ENCODE assay signal across 24 mouse cellular contexts in the genomic region with DNA sequence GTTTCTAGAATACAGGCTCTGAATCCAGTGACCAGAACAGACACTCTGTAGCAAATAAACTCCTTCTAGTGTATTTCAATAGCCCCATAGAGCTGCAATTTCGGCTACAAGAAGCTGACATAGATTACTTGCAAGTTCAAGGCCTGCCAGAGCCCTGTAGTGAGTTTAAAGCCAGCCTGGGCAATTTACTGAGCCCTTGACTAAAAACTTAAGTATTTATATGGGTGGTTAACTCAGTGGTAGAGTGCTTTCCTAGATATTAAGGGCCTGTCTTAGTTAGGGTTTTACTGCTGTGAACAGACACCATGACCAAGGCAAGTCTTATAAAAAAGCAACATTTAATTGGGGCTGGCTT. TPM values are rescaled to one million over a fixed set of nuclear protein-coding genes. Genes with fewer than 3 reads are reported as not detected.
DNase-seq lines count a peak whose midpoint lies in the region; ATAC-seq and TF ChIP-seq lines count a peak whose summit lies in the region.
"Had no signal": no experiment of that assay in that cellular context is flagged by ENCODE, and none has a peak within 500 bp of the region (broad histone marks: within the 10 kb centered on the region; RNA-seq: fewer than 3 reads in every experiment).

No protein-coding gene starts in this region.

- no peaks in the 10 kb centered on the region for H3K36me3 ChIP-seq in forebrain, embryonic 13.5 days (ENCODE audit: poor library complexity, severe bottlenecking)
- H3K36me3 ChIP-seq in forebrain, postnatal 0 days (ENCODE audit: insufficient read depth) = no peaks in the 10 kb centered on the region
- no peaks in the 10 kb centered on the region for H3K36me3 ChIP-seq in hindbrain, embryonic 13.5 days
- H3K36me3 ChIP-seq in hindbrain, embryonic 10.5 days = no peaks in the 10 kb centered on the region
- no peaks in the 10 kb centered on the region for H3K36me3 ChIP-seq in midbrain, embryonic 14.5 days (ENCODE audit: control insufficient read depth, insufficient read depth, low read length)
- no peaks in the 10 kb centered on the region for H3K36me3 ChIP-seq in midbrain, embryonic 10.5 days
- H3K36me3 ChIP-seq: embryonic facial prominence, embryonic 12.5 days; embryonic facial prominence, embryonic 15.5 days; heart, embryonic 13.5 days; hindbrain, embryonic 12.5 days had no signal

- ATAC-seq in forebrain, embryonic 13.5 days = no peak
- ATAC-seq in forebrain, postnatal 0 days = no peak
- no peak for ATAC-seq in hindbrain, embryonic 13.5 days (ENCODE audit: low FRiP score)
- no peak for ATAC-seq in midbrain, embryonic 14.5 days (ENCODE audit: low FRiP score, low TSS enrichment)
- ATAC-seq: CD4-positive, CD25-positive, alpha-beta regulatory T cell, adult 4 months; intestine, postnatal 0 days had no signal

- peaks cover 10% of the 10 kb centered on the region for H3K4me1 ChIP-seq in forebrain, embryonic 13.5 days
- H3K4me1 ChIP-seq in forebrain, postnatal 0 days (ENCODE audit: insufficient read depth) = peaks cover 3% of the 10 kb centered on the region; the same call in 1 of the 2 replicates
- H3K4me1 ChIP-seq in hindbrain, embryonic 13.5 days (replicated peaks) = peaks cover 9% of the 10 kb centered on the region
- H3K4me1 ChIP-seq in hindbrain, embryonic 10.5 days (replicated peaks) = peaks cover 17% of the 10 kb centered on the region
- peaks cover 7% of the 10 kb centered on the region for H3K4me1 ChIP-seq in midbrain, embryonic 14.5 days (ENCODE audit: control insufficient read depth, insufficient read depth, low read length)
- peaks cover 16% of the 10 kb centered on the region for H3K4me1 ChIP-seq in midbrain, embryonic 10.5 days
- H3K4me1 ChIP-seq: embryonic facial prominence, embryonic 12.5 days; embryonic facial prominence, embryonic 15.5 days; heart, embryonic 13.5 days had no signal

- H3K9ac ChIP-seq in forebrain, embryonic 13.5 days = no peak overlapping the region
- no peak overlapping the region for H3K9ac ChIP-seq in forebrain, postnatal 0 days
- H3K9ac ChIP-seq in hindbrain, embryonic 13.5 days = no peak overlapping the region
- H3K9ac ChIP-seq in midbrain, embryonic 14.5 days (replicated peaks; ENCODE audit: low read length) = no peak overlapping the region
- H3K9ac ChIP-seq: embryonic facial prominence, embryonic 12.5 days; embryonic facial prominence, embryonic 15.5 days; heart, embryonic 13.5 days; hindbrain, embryonic 12.5 days had no signal

- H3K4me3 ChIP-seq in forebrain, embryonic 13.5 days = no peak overlapping the region
- H3K4me3 ChIP-seq in forebrain, postnatal 0 days (ENCODE audit: low read depth, low read length) = no peak overlapping the region
- no peak overlapping the region for H3K4me3 ChIP-seq in hindbrain, embryonic 13.5 days
- no peak overlapping the region for H3K4me3 ChIP-seq in hindbrain, embryonic 10.5 days
- no peak overlapping the region for H3K4me3 ChIP-seq in midbrain, embryonic 14.5 days (replicated peaks; ENCODE audit: low read depth, low read length)
- H3K4me3 ChIP-seq in midbrain, embryonic 10.5 days = no peak overlapping the region
- H3K4me3 ChIP-seq: embryonic facial prominence, embryonic 12.5 days; embryonic facial prominence, embryonic 15.5 days; gastrocnemius, adult 2 months; heart, embryonic 13.5 days; hindbrain, embryonic 12.5 days had no signal

- H3K27me3 ChIP-seq in forebrain, embryonic 13.5 days = no peaks in the 10 kb centered on the region
- H3K27me3 ChIP-seq in forebrain, postnatal 0 days (ENCODE audit: insufficient read depth, low read length) = no peaks in the 10 kb centered on the region
- H3K27me3 ChIP-seq in hindbrain, embryonic 13.5 days = 0 out of 2 replicates have a peak, but pooled peaks cover 1% of the 10 kb centered on the region
- H3K27me3 ChIP-seq in hindbrain, embryonic 10.5 days (ENCODE audit: insufficient read depth, poor library complexity, severe bottlenecking) = peaks cover 15% of the 10 kb centered on the region
- H3K27me3 ChIP-seq in midbrain, embryonic 14.5 days (ENCODE audit: control insufficient read depth, insufficient read depth, low read length) = no peaks in the 10 kb centered on the region
- peaks cover 24% of the 10 kb centered on the region for H3K27me3 ChIP-seq in midbrain, embryonic 10.5 days (ENCODE audit: low read depth, poor library complexity, severe bottlenecking)
- H3K27me3 ChIP-seq: embryonic facial prominence, embryonic 12.5 days; embryonic facial prominence, embryonic 15.5 days; hindbrain, embryonic 12.5 days had no signal

- H3K4me2 ChIP-seq in forebrain, embryonic 13.5 days = no peak overlapping the region
- H3K4me2 ChIP-seq in forebrain, postnatal 0 days (ENCODE audit: low read depth) = no peak overlapping the region
- no peak overlapping the region for H3K4me2 ChIP-seq in hindbrain, embryonic 13.5 days
- no peak overlapping the region for H3K4me2 ChIP-seq in midbrain, embryonic 14.5 days (ENCODE audit: low read length)
- H3K4me2 ChIP-seq: embryonic facial prominence, embryonic 12.5 days; embryonic facial prominence, embryonic 15.5 days; heart, embryonic 13.5 days had no signal

- WGBS in forebrain, embryonic 13.5 days = 83% methylated on average over 1 of the region's 1 CpGs
- WGBS in forebrain, postnatal 0 days = 79% methylated on average over 1 of the region's 1 CpGs
- WGBS in hindbrain, embryonic 13.5 days = 90% methylated on average over 1 of the region's 1 CpGs
- WGBS in hindbrain, embryonic 10.5 days = 84% methylated on average over 1 of the region's 1 CpGs
- 88% methylated on average over 1 of the region's 1 CpGs for WGBS in midbrain, embryonic 14.5 days
- 79% methylated on average over 1 of the region's 1 CpGs for WGBS in midbrain, embryonic 10.5 days

- H3K9me3 ChIP-seq in forebrain, embryonic 13.5 days (replicated peaks) = no peaks in the 10 kb centered on the region
- H3K9me3 ChIP-seq in forebrain, postnatal 0 days (ENCODE audit: low read length) = no peaks in the 10 kb centered on the region
- no peaks in the 10 kb centered on the region for H3K9me3 ChIP-seq in hindbrain, embryonic 13.5 days
- no peaks in the 10 kb centered on the region for H3K9me3 ChIP-seq in hindbrain, embryonic 10.5 days
- H3K9me3 ChIP-seq in midbrain, embryonic 14.5 days (ENCODE audit: control insufficient read depth, low read length) = no peaks in the 10 kb centered on the region
- H3K9me3 ChIP-seq in midbrain, embryonic 10.5 days (replicated peaks) = no peaks in the 10 kb centered on the region
- H3K9me3 ChIP-seq: embryonic facial prominence, embryonic 12.5 days; embryonic facial prominence, embryonic 15.5 days; heart, embryonic 13.5 days; hindbrain, embryonic 12.5 days had no signal

- DNase-seq in forebrain, postnatal 0 days = no peak
- DNase-seq in hindbrain, embryonic 10.5 days (ENCODE audit: low spot score) = no peak
- no peak for DNase-seq in midbrain, embryonic 14.5 days
- DNase-seq in midbrain, embryonic 10.5 days (ENCODE audit: low spot score) = no peak
- DNase-seq in 3T3-L1 (ENCODE audit: low read depth, low spot score) = peak; percentile 91
- DNase-seq: adrenal gland, adult 2 months; adrenal gland, postnatal 14 days; cerebellum, adult 11 months; cerebellum, adult 2 months; cerebellum, adult 9-11 months; cerebellum, postnatal 25 days; gastrocnemius, adult 2 months; gastrocnemius, postnatal 14 days; heart, adult 18-20 months; heart, postnatal 14 days; heart, postnatal 4 days had no signal

- H3K27ac ChIP-seq in forebrain, embryonic 13.5 days = peak overlapping the region; percentile 44; the same call in 1 of the 2 replicates
- no peak overlapping the region for H3K27ac ChIP-seq in forebrain, postnatal 0 days (ENCODE audit: low read depth, low read length)
- peak overlapping the region; percentile 60; the same call in 1 of the 2 replicates for H3K27ac ChIP-seq in hindbrain, embryonic 13.5 days
- no peak overlapping the region for H3K27ac ChIP-seq in hindbrain, embryonic 10.5 days
- peak overlapping the region; percentile 46; the same call in 1 of the 2 replicates for H3K27ac ChIP-seq in midbrain, embryonic 14.5 days (replicated peaks; ENCODE audit: low read depth, low read length)
- no peak overlapping the region for H3K27ac ChIP-seq in midbrain, embryonic 10.5 days (replicated peaks)
- H3K27ac ChIP-seq: embryonic facial prominence, embryonic 12.5 days; embryonic facial prominence, embryonic 15.5 days; gastrocnemius, adult 2 months; heart, embryonic 13.5 days had no signal

- TF ChIP-seq CTCF in forebrain, postnatal 0 days (IDR thresholded peaks at IDR 0.05; ENCODE audit: low read depth) = no peak

RNA-seq across cellular contexts. Expression of gene Cpsf6, which starts 46.8 kb away (rescaled TPM):
- polyA plus RNA-seq in forebrain, embryonic 13.5 days (2015; fragmentation: Nextera tagmentation; extraction: Ambion mirVana) = 242 and 248 TPM in 2 replicates
- 135 and 155 TPM in 2 replicates for total RNA-seq in forebrain, postnatal 0 days (2014; rRNA removed)
- 70.1 and 88.9 TPM in 2 replicates for polyA plus RNA-seq in forebrain, postnatal 0 days (2015; fragmentation: Nextera tagmentation; extraction: Ambion mirVana)
- 177 and 179 TPM in 2 replicates for polyA plus RNA-seq in hindbrain, embryonic 13.5 days (2015; fragmentation: Nextera tagmentation; extraction: Ambion mirVana)
- polyA plus RNA-seq in hindbrain, embryonic 10.5 days (2016; fragmentation: Nextera tagmentation; extraction: Ambion mirVana) = 188 and 221 TPM in 2 replicates
- polyA plus RNA-seq in midbrain, embryonic 14.5 days (2014; fragmentation: Nextera tagmentation; extraction: Ambion mirVana) = 207 and 213 TPM in 2 replicates
- 222 and 239 TPM in 2 replicates for polyA plus RNA-seq in midbrain, embryonic 10.5 days (2016; fragmentation: Nextera tagmentation; extraction: Ambion mirVana)

Comparison
In these comparisons a context has a peak if more than half of its experiments do, and no peak if none do; other contexts are left out.
1. H3K27ac ChIP-seq: peak in forebrain, embryonic 13.5 days (single experiment), hindbrain, embryonic 13.5 days (single experiment) and midbrain, embryonic 14.5 days (single experiment); none in forebrain, postnatal 0 days (single experiment), hindbrain, embryonic 10.5 days (single experiment) and midbrain, embryonic 10.5 days (single experiment).